Mouse (Mus musculus) heart, embryonic 15.5 days (tissue): ENCODE results near the gene Dagla. TPM values are rescaled to one million over a fixed set of nuclear protein-coding genes. Genes with fewer than 3 reads are reported as not detected.

Source experiments
- ATAC-seq: fragments of 200-750 bp; cut with Nextera tagmentation; replicated peaks from 2 replicates; pipeline ENCODE4 v1.8.0; 2017; ENCODE audit warnings: low read depth, moderate TSS enrichment; ENCODE audit not compliant: insufficient number of reproducible peaks, insufficient read depth, low FRiP score
- H3K27ac ChIP-seq: fragments of 300-500 bp; sonication (generic); 2 replicates; pipeline ENCODE4 v1.5.1; 2015; ENCODE audit warnings: mild to moderate bottlenecking, inconsistent platforms
- H3K27me3 ChIP-seq: fragments of 300-500 bp; sonication (generic); 2 replicates; pipeline ENCODE4 v1.6.1; 2015; ENCODE audit warnings: inconsistent platforms
- H3K36me3 ChIP-seq: fragments of 300-500 bp; sonication (generic); 2 replicates; pipeline ENCODE4 v1.6.1; 2015; ENCODE audit warnings: mild to moderate bottlenecking, inconsistent platforms
- H3K4me1 ChIP-seq: fragments of 300-500 bp; sonication (generic); replicated peaks from 2 replicates; pipeline ENCODE4 v1.6.1; 2015; ENCODE audit warnings: inconsistent platforms
- H3K4me2 ChIP-seq: fragments of 300-500 bp; sonication (generic); 2 replicates; pipeline ENCODE4 v1.6.1; 2015; ENCODE audit warnings: inconsistent platforms, mild to moderate bottlenecking, moderate library complexity
- H3K4me3 ChIP-seq: fragments of 300-500 bp; sonication (generic); 2 replicates; pipeline ENCODE4 v1.5.1; 2015; ENCODE audit warnings: mild to moderate bottlenecking, inconsistent platforms
- H3K9ac ChIP-seq: fragments of 300-500 bp; sonication (generic); 2 replicates; pipeline ENCODE4 v1.6.1; 2015; ENCODE audit warnings: mild to moderate bottlenecking, inconsistent platforms
- H3K9me3 ChIP-seq: fragments of 300-500 bp; sonication (generic); replicated peaks from 2 replicates; pipeline ENCODE4 v1.6.1; 2016; ENCODE audit warnings: inconsistent platforms
- WGBS: fragments of 180-500 bp; shearing (Covaris S2); methylation state at CpG from one replicate; pipeline ENCODE4 v1.1.7; 2015; ENCODE audit warnings: mixed read lengths; 5-methylcytosine and 5-hydroxymethylcytosine counted together
- polyA plus RNA-seq: library from polyadenylated mRNA; unstranded; fragments of >200 nt; fragmentation: Nextera tagmentation; extraction: Ambion mirVana; gene quantifications from 2 replicates; pipeline ENCODE4 v1.2.1, GENCODE M21; 2015

The Dagla gene
- polyA plus RNA-seq, 1 experiment from 2014 or later: 0.88 TPM

GRCm38 (mm10) chr19:10278669-10279324, 25.9 kb downstream of the Dagla start:
- Histone ChIP-seq H3K4me2 (no peak overlapping the region), H3K4me1 (peaks cover 55% of the 10 kb centered on the region), H3K27me3 (0 out of 2 replicates have a peak, but pooled peaks cover 7% of the 10 kb centered on the region), H3K27ac (no peak overlapping the region), H3K9me3 (no peaks in the 10 kb centered on the region), H3K4me3 (no peak overlapping the region), H3K9ac (no peak overlapping the region), H3K36me3 (no peaks in the 10 kb centered on the region)
- 46% methylated on average over 6 of the region's 6 CpGs for WGBS
- ATAC-seq: no peak

DNA sequence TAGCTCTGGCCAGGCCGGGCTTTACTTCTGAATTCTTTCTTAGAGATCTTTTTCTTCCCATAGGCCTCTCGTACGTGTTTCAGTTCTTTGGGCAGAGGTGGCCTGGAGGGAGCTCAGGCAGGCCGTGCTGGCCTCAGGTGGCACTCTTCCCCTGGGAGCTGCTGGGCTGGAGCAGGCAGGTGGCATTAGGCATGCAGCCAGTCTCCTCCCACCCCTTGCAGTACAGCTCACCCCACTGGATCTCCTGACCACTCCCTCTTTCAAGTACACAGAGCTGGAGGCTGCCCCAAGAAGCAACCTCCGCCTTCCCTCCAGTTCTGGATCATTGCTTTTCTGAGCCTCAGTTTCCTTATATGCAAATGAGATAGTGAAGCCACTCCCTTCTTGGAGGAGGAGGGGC, 26.9 kb downstream of the Dagla start:
- Histone ChIP-seq H3K27me3 (0 out of 2 replicates have a peak, but pooled peaks cover 7% of the 10 kb centered on the region), H3K36me3 (no peaks in the 10 kb centered on the region), H3K4me2 (peak overlapping the region; percentile 24; the same call in 1 of the 2 replicates), H3K27ac (no peak overlapping the region; the same call in 1 of the 2 replicates), H3K4me1 (peaks cover 65% of the 10 kb centered on the region), H3K9me3 (no peaks in the 10 kb centered on the region), H3K9ac (no peak overlapping the region), H3K4me3 (no peak overlapping the region)
- WGBS: 55% methylated on average over 5 of the region's 5 CpGs
- ATAC-seq: no peak; the same call in 1 of the 2 replicates

- no peaks in the 10 kb centered on the region for H3K9me3 ChIP-seq
- H3K36me3 ChIP-seq: no peaks in the 10 kb centered on the region
- peaks cover 68% of the 10 kb centered on the region for H3K4me1 ChIP-seq
- WGBS: 12% methylated on average over 17 of the region's 17 CpGs
- ATAC-seq: no peak
- H3K4me2 ChIP-seq: peak overlapping the region; percentile 24
- H3K9ac ChIP-seq: no peak overlapping the region
- H3K27me3 ChIP-seq: 0 out of 2 replicates have a peak, but pooled peaks cover 5% of the 10 kb centered on the region
- no peak overlapping the region for H3K4me3 ChIP-seq
- H3K27ac ChIP-seq: no peak overlapping the region; the same call in 1 of the 2 replicates
These were observed 27.3 kb downstream of the Dagla start for GRCm38 (mm10) chr19:10277331-10277730.

DNA sequence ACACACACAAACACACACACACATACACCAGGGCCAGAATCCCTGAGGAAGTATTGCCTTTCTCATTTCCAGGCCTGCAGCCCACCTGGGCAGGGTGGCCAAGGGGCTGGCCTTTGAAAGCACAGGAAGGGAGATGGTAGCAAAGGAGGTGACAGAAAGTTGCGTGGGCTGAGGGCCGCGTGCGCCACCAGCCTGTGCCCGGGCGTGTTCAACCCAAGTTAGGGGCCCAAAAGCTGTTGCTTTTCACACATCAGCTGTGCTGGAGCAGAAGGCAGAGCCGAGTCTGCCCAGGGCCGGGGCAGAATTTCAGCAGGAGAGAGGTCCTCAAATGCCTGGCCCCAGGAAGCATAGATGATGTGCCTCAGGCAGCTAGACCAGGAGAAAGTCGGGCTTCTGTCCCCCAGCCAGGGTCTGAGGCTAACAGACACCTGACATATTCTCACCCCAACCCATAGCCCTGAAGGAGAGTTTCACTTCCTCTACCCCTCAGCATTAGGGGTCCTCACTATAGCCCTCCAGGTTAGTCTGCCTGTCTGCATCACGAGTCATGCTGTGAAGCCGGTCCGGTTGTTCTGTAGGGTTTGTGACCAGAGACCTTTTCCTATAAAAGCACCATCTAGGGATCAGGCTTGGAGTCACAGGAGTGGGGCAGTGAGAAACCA, 28.1 kb downstream of the Dagla start:
- Histone ChIP-seq H3K9me3 (no peaks in the 10 kb centered on the region), H3K27ac (no peak overlapping the region), H3K36me3 (no peaks in the 10 kb centered on the region), H3K4me1 (peaks cover 68% of the 10 kb centered on the region), H3K27me3 (0 out of 2 replicates have a peak, but pooled peaks cover 2% of the 10 kb centered on the region), H3K9ac (no peak overlapping the region), H3K4me2 (no peak overlapping the region), H3K4me3 (no peak overlapping the region)
- no peak for ATAC-seq
- 70% methylated on average over 12 of the region's 12 CpGs for WGBS

- Histone ChIP-seq H3K27ac (no peak overlapping the region), H3K9me3 (no peaks in the 10 kb centered on the region), H3K4me1 (peaks cover 44% of the 10 kb centered on the region), H3K4me2 (no peak overlapping the region), H3K27me3 (0 out of 2 replicates have a peak, but pooled peaks cover 2% of the 10 kb centered on the region), H3K4me3 (no peak overlapping the region), H3K36me3 (no peaks in the 10 kb centered on the region), H3K9ac (no peak overlapping the region)
- 41% methylated on average over 5 of the region's 5 CpGs for WGBS
- ATAC-seq: no peak
These were observed 30.6 kb downstream of the Dagla start for GRCm38 (mm10) chr19:10274056-10274455.

DNA sequence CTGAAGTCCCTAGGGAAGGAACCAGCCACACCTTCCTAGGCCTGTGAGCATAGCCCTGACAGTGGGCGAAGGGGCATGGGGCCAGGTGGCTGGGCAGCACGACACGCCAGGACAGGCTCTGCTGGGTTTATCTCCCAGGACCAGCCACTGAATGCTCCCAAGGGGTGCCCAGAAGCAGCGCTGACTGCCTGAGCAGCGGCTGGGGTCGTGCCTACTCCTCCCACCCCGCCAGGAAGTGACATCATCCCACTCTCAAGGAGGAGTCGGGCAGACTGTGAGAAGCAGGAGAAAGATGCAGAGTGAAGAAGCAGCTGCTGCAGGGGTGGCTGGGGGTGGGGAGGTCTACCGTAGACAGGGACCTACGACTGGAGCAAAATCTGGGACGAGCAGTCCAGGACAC, 31.9 kb downstream of the Dagla start:
- 0 out of 2 replicates have a peak overlapping the region, but pooled peaks have one; percentile 2 for H3K4me3 ChIP-seq
- no peak overlapping the region for H3K9ac ChIP-seq
- 0 out of 2 replicates have a peak, but pooled peaks cover 2% of the 10 kb centered on the region for H3K27me3 ChIP-seq
- peak; percentile 45 for ATAC-seq
- no peak overlapping the region; the same call in 1 of the 2 replicates for H3K27ac ChIP-seq
- 19% methylated on average over 11 of the region's 11 CpGs for WGBS
- peak overlapping the region; percentile 43 for H3K4me2 ChIP-seq
- H3K36me3 ChIP-seq: no peaks in the 10 kb centered on the region
- H3K9me3 ChIP-seq: no peaks in the 10 kb centered on the region
- peaks cover 36% of the 10 kb centered on the region for H3K4me1 ChIP-seq

- H3K27ac ChIP-seq: no peak overlapping the region
- ATAC-seq: no peak
- no peaks in the 10 kb centered on the region for H3K9me3 ChIP-seq
- 83% methylated on average over 7 of the region's 7 CpGs for WGBS
- no peak overlapping the region for H3K4me2 ChIP-seq
- no peak overlapping the region for H3K4me3 ChIP-seq
- no peak overlapping the region for H3K9ac ChIP-seq
- peaks cover 33% of the 10 kb centered on the region for H3K4me1 ChIP-seq
- 0 out of 2 replicates have a peak, but pooled peaks cover 2% of the 10 kb centered on the region for H3K27me3 ChIP-seq
- no peaks in the 10 kb centered on the region for H3K36me3 ChIP-seq
These were observed 33.1 kb downstream of the Dagla start for GRCm38 (mm10) chr19:10271592-10271991.

GRCm38 (mm10) chr19:10270356-10270755, 34.3 kb downstream of the Dagla start:
- WGBS: 75% methylated on average over 5 of the region's 5 CpGs
- Histone ChIP-seq H3K36me3 (no peaks in the 10 kb centered on the region), H3K9ac (no peak overlapping the region), H3K9me3 (no peaks in the 10 kb centered on the region), H3K4me2 (no peak overlapping the region), H3K4me3 (no peak overlapping the region), H3K27ac (no peak overlapping the region), H3K27me3 (0 out of 2 replicates have a peak, but pooled peaks cover 3% of the 10 kb centered on the region), H3K4me1 (peaks cover 34% of the 10 kb centered on the region)
- no peak for ATAC-seq

- no peak for ATAC-seq
- H3K4me1 ChIP-seq: peaks cover 28% of the 10 kb centered on the region
- peaks cover 15% of the 10 kb centered on the region for H3K27me3 ChIP-seq
- H3K4me2 ChIP-seq: no peak overlapping the region
- no peaks in the 10 kb centered on the region for H3K9me3 ChIP-seq
- H3K27ac ChIP-seq: no peak overlapping the region
- H3K36me3 ChIP-seq: no peaks in the 10 kb centered on the region
- no peak overlapping the region for H3K4me3 ChIP-seq
- H3K9ac ChIP-seq: no peak overlapping the region
- WGBS: 84% methylated on average over 15 of the region's 15 CpGs
These were observed 35.8 kb downstream of the Dagla start for GRCm38 (mm10) chr19:10268851-10269250.

- no peak for ATAC-seq
- Histone ChIP-seq H3K9me3 (no peaks in the 10 kb centered on the region), H3K27ac (no peak overlapping the region), H3K4me3 (no peak overlapping the region), H3K36me3 (no peaks in the 10 kb centered on the region), H3K4me1 (peaks cover 20% of the 10 kb centered on the region), H3K4me2 (no peak overlapping the region), H3K9ac (no peak overlapping the region), H3K27me3 (peaks cover 20% of the 10 kb centered on the region)
- WGBS: 84% methylated on average over 10 of the region's 10 CpGs
These were observed 36.7 kb downstream of the Dagla start for GRCm38 (mm10) chr19:10267953-10268352.

DNA sequence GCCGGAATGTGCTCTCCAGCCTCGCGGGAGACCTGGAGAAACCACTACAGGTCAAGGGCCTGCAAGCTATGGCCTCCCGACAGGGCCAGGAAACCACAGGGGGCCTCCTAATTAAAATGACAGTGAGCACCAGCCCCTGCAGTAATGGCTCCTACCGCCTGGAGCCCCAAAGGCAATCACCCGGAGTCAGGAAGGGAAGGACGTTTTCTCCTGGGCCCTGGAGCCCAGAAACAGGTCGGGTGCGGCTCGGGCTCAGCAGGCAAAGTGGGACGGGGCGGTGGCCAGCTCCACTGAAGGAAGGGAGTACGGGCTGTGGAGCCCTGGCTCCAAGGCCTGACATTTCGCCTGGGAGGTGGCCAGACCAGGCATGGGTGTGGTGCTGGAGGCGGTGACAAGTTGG, 37.6 kb downstream of the Dagla start:
- H3K4me2 ChIP-seq: no peak overlapping the region
- H3K27ac ChIP-seq: peak overlapping the region; percentile 45; the same call in 1 of the 2 replicates
- H3K36me3 ChIP-seq: no peaks in the 10 kb centered on the region
- 0 out of 2 replicates have a peak, but pooled peaks have one; percentile 3 for ATAC-seq
- no peaks in the 10 kb centered on the region for H3K9me3 ChIP-seq
- WGBS: 35% methylated on average over 15 of the region's 15 CpGs
- no peak overlapping the region for H3K9ac ChIP-seq
- peaks cover 14% of the 10 kb centered on the region for H3K4me1 ChIP-seq
- H3K27me3 ChIP-seq: peaks cover 28% of the 10 kb centered on the region
- no peak overlapping the region for H3K4me3 ChIP-seq
